Mouse (Mus musculus): Measurements from ENCODE around the gene Net1. TPM values are rescaled to one million over a fixed set of nuclear protein-coding genes. Genes with fewer than 3 reads are reported as not detected.
"Not testable (repeated sequence)": the region's sequence is repeated elsewhere in the genome, so short reads cannot be mapped to it uniquely, and the experiment has no call there.

Gene Net1
- polyA plus RNA-seq, 1 experiment = 18.5 TPM

- Histone ChIP-seq H3K4me3 (ENCODE audit: insufficient read depth, low read length) (no peak overlapping the region), H3K4me1 (ENCODE audit: control insufficient read depth, insufficient read depth, low read length) (no peaks in the 10 kb centered on the region), H3K27ac (ENCODE audit: insufficient read depth, low read length) (no peak overlapping the region)
- TF ChIP-seq CTCF (IDR thresholded peaks at IDR 0.05; ENCODE audit: extremely low read depth, insufficient read depth, low read length) (no peak), POLR2A (IDR thresholded peaks at IDR 0.05; ENCODE audit: extremely low read depth, insufficient read depth, low read length) (no peak)
Observed at GRCm38 (mm10) chr13:3910356-3910755, 7.7 kb downstream of the Net1 start.

- Histone ChIP-seq H3K4me3 (ENCODE audit: insufficient read depth, low read length) (no peak overlapping the region), H3K27ac (ENCODE audit: insufficient read depth, low read length) (no peak overlapping the region), H3K4me1 (ENCODE audit: control insufficient read depth, insufficient read depth, low read length) (no peaks in the 10 kb centered on the region)
- TF ChIP-seq CTCF (IDR thresholded peaks at IDR 0.05; ENCODE audit: extremely low read depth, insufficient read depth, low read length) = no peak
- TF ChIP-seq POLR2A (IDR thresholded peaks at IDR 0.05; ENCODE audit: extremely low read depth, insufficient read depth, low read length) = no peak
Observed at GRCm38 (mm10) chr13:3908262-3908661, 9.8 kb downstream of the Net1 start.

GRCm38 (mm10) chr13:3907151-3907696 lies 10.8 kb downstream of the Net1 start:
- Histone ChIP-seq H3K4me1 (ENCODE audit: control insufficient read depth, insufficient read depth, low read length) (no peaks in the 10 kb centered on the region), H3K27ac (ENCODE audit: insufficient read depth, low read length) (no peak overlapping the region), H3K4me3 (ENCODE audit: insufficient read depth, low read length) (no peak overlapping the region)
- TF ChIP-seq CTCF (IDR thresholded peaks at IDR 0.05; ENCODE audit: extremely low read depth, insufficient read depth, low read length) (no peak), POLR2A (IDR thresholded peaks at IDR 0.05; ENCODE audit: extremely low read depth, insufficient read depth, low read length) (no peak)

- no peaks in the 10 kb centered on the region for H3K4me1 ChIP-seq (ENCODE audit: control insufficient read depth, insufficient read depth, low read length)
- TF ChIP-seq POLR2A (IDR thresholded peaks at IDR 0.05; ENCODE audit: extremely low read depth, insufficient read depth, low read length) (no peak), CTCF (IDR thresholded peaks at IDR 0.05; ENCODE audit: extremely low read depth, insufficient read depth, low read length) (no peak)
- H3K27ac ChIP-seq (ENCODE audit: insufficient read depth, low read length) = no peak overlapping the region
- no peak overlapping the region for H3K4me3 ChIP-seq (ENCODE audit: insufficient read depth, low read length)
Observed at GRCm38 (mm10) chr13:3899301-3899700, 18.7 kb downstream of the Net1 start.

- not testable (repeated sequence) for H3K27ac ChIP-seq (ENCODE audit: insufficient read depth, low read length); H3K4me1 ChIP-seq (ENCODE audit: control insufficient read depth, insufficient read depth, low read length); H3K4me3 ChIP-seq (ENCODE audit: insufficient read depth, low read length)
Observed at GRCm38 (mm10) chr13:3898202-3898601, 19.8 kb downstream of the Net1 start.

GRCm38 (mm10) chr13:3896913-3897312 lies 21.1 kb downstream of the Net1 start:
- no peak overlapping the region; the same call in 1 of the 2 replicates for H3K27ac ChIP-seq (ENCODE audit: insufficient read depth, low read length)
- no peak overlapping the region for H3K4me3 ChIP-seq (ENCODE audit: insufficient read depth, low read length)
- H3K4me1 ChIP-seq (ENCODE audit: control insufficient read depth, insufficient read depth, low read length) = no peaks in the 10 kb centered on the region; the same call in 1 of the 2 replicates
- peak; percentile 87 for TF ChIP-seq CTCF (IDR thresholded peaks at IDR 0.05; ENCODE audit: extremely low read depth, insufficient read depth, low read length)
- TF ChIP-seq POLR2A (IDR thresholded peaks at IDR 0.05; ENCODE audit: extremely low read depth, insufficient read depth, low read length) = no peak

GRCm38 (mm10) chr13:3896032-3896431 lies 22.0 kb downstream of the Net1 start:
- H3K27ac ChIP-seq (ENCODE audit: insufficient read depth, low read length) = no peak overlapping the region
- no peak for TF ChIP-seq CTCF (IDR thresholded peaks at IDR 0.05; ENCODE audit: extremely low read depth, insufficient read depth, low read length)
- TF ChIP-seq POLR2A (IDR thresholded peaks at IDR 0.05; ENCODE audit: extremely low read depth, insufficient read depth, low read length) = no peak
- H3K4me3 ChIP-seq (ENCODE audit: insufficient read depth, low read length) = no peak overlapping the region
- no peaks in the 10 kb centered on the region; the same call in 1 of the 2 replicates for H3K4me1 ChIP-seq (ENCODE audit: control insufficient read depth, insufficient read depth, low read length)

GRCm38 (mm10) chr13:3895397-3895980 lies 22.5 kb downstream of the Net1 start:
- TF ChIP-seq CTCF (IDR thresholded peaks at IDR 0.05; ENCODE audit: extremely low read depth, insufficient read depth, low read length) (no peak), POLR2A (IDR thresholded peaks at IDR 0.05; ENCODE audit: extremely low read depth, insufficient read depth, low read length) (no peak)
- Histone ChIP-seq H3K4me3 (ENCODE audit: insufficient read depth, low read length) (no peak overlapping the region), H3K4me1 (ENCODE audit: control insufficient read depth, insufficient read depth, low read length) (no peaks in the 10 kb centered on the region; the same call in 1 of the 2 replicates), H3K27ac (ENCODE audit: insufficient read depth, low read length) (no peak overlapping the region)

GRCm38 (mm10) chr13:3894549-3894948 lies 23.5 kb downstream of the Net1 start:
- Histone ChIP-seq H3K27ac (ENCODE audit: insufficient read depth, low read length) (no peak overlapping the region), H3K4me1 (ENCODE audit: control insufficient read depth, insufficient read depth, low read length) (no peaks in the 10 kb centered on the region; the same call in 1 of the 2 replicates), H3K4me3 (ENCODE audit: insufficient read depth, low read length) (no peak overlapping the region)
- no peak for TF ChIP-seq POLR2A (IDR thresholded peaks at IDR 0.05; ENCODE audit: extremely low read depth, insufficient read depth, low read length)
- no peak for TF ChIP-seq CTCF (IDR thresholded peaks at IDR 0.05; ENCODE audit: extremely low read depth, insufficient read depth, low read length)

- TF ChIP-seq POLR2A (IDR thresholded peaks at IDR 0.05; ENCODE audit: extremely low read depth, insufficient read depth, low read length) (peak; percentile 93), CTCF (IDR thresholded peaks at IDR 0.05; ENCODE audit: extremely low read depth, insufficient read depth, low read length) (no peak)
- Histone ChIP-seq H3K27ac (ENCODE audit: insufficient read depth, low read length) (peak overlapping the region; percentile 20; the same call in 1 of the 2 replicates), H3K4me1 (ENCODE audit: control insufficient read depth, insufficient read depth, low read length) (peaks cover 1% of the 10 kb centered on the region; the same call in 1 of the 2 replicates), H3K4me3 (ENCODE audit: insufficient read depth, low read length) (peak overlapping the region; percentile 82)
Observed at GRCm38 (mm10) chr13:3893126-3893734, 24.8 kb downstream of the Net1 start.
